Mouse (Mus musculus) C2C12 (cell line): ENCODE data around the gene Olfml3.

Experiments
- CTCF ChIP-seq: IDR thresholded peaks from one replicate; pipeline ENCODE4 v1.5.1; 2011; ENCODE audit not compliant: control insufficient read depth, insufficient read depth, insufficient read length
- MAX ChIP-seq: IDR thresholded peaks from one replicate; pipeline ENCODE4 v1.6.1; 2011; ENCODE audit warnings: mild to moderate bottlenecking, control low read depth
- USF1 ChIP-seq: IDR thresholded peaks from one replicate; pipeline ENCODE4 v1.6.1; 2011; ENCODE audit warnings: low read depth, mild to moderate bottlenecking, control low read depth, moderate library complexity

- no peak for TF ChIP-seq CTCF
- TF ChIP-seq MAX = no peak
- no peak for TF ChIP-seq USF1
Measured at GRCm38 (mm10) chr3:103716774-103717760, 20.7 kb downstream of the Olfml3 start.
